Mouse (Mus musculus) heart, adult 8-10 months (tissue): ENCODE results near the gene Tbx6. TPM values are rescaled to one million over a fixed set of nuclear protein-coding genes. Genes with fewer than 3 reads are reported as not detected.
A peak's percentile ranks its signal among the peaks of the same experiment; 100 is the strongest.

Source experiments
- DNase-seq: peaks from one replicate; pipeline ENCODE4 v3.0.0; 2022; ENCODE audit warnings: low spot score
- total RNA-seq, 4 experiments: library from RNA; stranded (reverse); gene quantifications; 2 replicates each; pipeline ENCODE4 v1.2.4; 2022

Tbx6 gene
- total RNA-seq = under 1 TPM; 0.40 to 0.49 (median 0.42) TPM

DNA sequence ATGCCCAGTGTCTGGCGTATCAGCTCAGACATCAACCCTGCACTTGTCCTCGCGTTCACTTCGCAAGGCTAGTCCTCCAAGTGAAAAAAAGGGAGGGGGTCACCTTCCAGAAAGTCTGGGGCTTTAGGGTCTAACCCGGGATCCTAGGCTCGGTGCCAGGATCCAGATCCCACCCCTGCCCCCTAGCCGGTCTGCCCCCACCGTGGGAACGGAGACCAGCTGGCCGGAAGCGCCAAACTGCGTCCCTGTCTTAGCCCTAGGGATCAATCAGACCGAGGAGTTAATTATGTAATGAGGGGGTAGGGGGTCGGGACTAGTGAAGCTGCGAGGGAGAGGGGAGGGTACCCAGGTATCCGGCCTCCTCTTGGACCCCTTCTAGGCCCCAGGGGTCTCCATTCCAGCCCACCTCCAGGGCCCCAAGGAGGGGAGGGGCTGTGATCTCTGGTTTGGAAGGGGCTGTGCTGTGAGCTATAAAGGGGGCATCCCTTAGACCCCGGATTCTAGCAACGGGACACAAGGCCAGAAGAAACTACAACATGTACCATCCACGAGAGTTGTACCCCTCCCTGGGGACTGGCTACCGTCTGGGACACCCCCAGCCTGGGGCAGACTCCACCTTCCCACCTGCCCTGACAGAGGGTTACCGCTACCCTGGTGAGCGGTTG, at the start of gene Tbx6:
TSS of gene Tbx6 (plus strand) at position 513 of the 665 bp plus-strand sequence.
- no peak for DNase-seq

DNA sequence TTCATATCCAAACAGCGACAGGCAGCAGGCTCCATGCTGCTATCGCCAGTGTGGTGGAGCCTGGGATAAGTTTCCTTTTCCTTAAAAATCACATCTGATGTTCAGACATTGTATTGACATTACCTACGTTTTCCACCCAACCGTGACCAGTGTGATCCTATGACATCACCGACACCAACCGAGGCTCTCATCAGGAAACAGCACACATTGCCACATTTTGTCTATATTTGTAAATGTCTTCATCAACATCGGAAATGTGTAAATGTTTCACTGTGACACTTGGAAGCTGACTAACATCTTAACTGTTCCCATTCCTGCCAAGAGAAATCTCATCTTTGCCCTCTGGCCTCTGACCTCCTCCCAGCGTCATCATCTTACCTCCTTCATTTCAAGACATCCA, 45.2 kb upstream of the Tbx6 start:
- no peak for DNase-seq

DNA sequence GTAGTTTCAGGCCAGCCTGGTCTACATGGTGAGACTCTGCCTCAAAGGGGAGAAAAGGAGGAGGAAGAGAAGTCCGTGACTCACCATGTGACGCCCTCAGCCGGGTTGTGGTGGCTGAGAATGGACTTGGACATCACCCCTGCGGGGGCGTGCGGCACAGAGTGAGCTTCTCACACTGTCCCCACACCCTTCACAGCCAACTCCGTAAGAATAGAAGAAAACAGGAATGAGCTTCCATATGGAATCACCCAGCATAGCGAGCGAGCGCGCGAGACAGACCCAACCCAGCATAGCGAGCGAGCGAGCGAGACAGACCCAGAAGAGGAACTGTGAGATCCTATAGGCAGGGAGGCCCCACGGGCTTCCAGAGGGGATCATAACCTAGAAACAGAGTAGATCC, 41.7 kb upstream of the Tbx6 start:
- DNase-seq = no peak

DNA sequence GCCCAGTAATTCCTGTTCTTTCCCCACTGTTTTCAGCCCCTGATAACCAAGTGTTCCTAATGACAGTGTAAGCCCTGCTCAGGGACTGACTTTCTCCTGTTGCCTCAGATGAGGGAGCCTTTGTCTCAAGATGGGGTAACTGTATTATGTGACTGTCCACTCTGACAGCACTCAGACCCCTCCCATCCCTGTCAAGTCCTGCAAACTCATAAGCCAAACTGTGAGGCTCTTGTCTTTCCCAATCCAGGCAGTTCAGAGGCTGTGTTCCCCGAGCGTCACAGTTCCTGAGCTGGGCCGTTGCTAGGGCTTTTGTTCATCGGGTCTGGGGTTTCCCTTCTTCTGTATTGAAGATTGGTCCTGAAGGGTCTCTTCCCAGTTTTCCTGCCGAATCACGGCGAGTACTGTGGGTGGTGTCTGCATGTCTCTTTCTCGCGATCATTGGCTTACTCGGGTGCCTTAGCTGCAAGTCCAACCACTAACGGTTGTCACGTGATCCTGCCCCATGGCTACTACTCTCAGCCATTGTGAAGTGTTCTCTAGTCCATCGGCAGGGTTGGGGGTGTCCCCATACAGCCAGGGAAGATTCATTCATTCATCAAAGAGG, 41.0 kb upstream of the Tbx6 start:
- DNase-seq = no peak

DNA sequence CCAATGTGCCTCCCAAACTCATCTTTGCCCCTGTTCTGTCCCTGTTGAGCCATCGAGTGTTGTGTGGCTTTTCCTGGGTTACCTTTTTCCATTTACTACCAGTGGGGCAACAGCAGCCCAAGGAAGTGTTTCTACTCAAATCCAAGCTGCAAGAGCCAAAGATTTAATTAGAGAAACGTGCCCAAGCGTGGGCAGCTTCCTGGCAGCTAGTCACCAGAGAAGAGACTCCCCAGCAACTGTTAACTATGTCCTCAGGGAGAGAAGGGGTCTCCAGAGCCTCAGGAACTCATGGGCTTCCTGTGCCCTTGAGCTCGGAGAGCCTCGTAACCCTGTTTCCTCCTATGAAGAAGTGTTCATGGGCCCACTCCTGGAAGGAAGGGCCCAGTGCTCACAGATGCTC, 40.3 kb upstream of the Tbx6 start:
- DNase-seq = no peak

DNA sequence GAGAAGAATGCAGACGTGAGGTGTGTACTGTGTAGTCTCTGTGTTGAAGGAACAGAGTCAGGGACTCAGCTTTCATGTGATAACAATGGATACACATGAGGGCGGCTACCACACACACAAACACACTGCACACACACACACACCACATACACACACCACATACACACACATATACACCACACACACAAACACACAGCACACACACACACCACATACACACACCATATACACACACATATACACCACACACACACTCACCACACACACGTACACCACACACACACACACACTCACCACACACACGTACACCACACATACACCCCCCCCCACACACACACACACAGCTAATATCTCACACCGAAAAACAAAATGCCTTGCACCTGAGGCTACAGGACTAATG, 39.8 kb upstream of the Tbx6 start:
- no peak for DNase-seq

DNA sequence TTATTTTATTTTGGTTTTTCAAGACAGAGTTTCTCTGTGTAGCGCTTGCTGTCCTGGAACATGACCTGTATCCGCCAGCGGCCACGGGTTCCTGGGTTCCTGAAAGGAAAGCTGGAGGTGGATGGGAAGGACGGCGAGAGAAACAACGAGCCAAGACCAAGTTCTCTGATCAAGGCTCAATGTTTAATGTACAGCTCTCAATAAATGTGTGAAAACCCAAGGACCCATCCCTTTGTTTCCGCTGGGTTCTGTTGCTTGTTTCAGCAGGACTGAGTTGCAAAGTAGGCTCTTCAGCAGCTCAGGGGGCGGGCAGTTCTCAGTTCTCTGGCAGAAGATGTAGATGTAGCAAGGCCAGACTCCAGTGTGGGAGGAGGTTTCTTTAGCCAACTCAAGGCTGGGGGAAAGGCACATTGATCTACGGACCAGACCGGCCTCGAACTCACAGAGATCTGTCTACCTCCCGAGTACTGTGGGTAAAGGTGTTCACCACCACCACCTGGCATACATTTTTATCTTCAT, 39.3 kb upstream of the Tbx6 start:
- no peak for DNase-seq

DNA sequence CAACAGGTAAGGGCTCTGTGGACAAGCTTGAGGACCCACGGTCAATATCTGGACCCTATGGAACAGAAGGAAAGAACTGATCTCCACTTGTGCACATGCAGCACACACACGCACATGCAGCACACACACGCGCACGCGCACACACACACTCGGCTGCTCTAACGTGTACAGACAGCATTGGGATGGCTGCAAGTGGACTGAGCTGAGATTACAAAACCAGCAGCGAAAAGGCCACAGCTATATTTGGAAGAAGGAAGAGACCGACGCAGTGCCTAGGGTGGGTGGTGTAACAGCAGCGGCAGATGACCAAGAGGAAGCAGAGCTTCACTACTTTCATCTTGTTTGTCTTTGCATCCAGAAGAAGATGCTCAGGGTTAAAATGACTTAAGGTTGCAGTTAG, 35.2 kb upstream of the Tbx6 start:
- no peak for DNase-seq

DNA sequence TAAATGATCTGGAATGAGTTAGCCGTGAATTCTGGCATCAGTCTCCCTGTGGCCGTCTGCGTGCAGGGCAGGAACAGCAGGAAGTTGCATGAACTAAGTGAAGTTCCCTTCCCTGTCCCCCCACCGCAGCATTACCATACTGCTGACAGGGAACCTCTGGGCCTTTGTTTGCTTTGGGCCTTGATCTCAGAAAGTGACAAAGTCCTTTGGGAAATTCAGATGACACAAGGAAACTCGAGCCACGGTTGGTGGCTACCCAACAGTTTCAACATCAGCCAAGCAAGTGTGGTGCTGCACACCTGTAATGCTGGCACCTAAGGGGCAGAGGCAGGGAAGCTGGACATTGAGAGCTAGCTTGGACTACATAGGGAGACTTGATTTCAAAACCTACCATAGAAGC, 34.5 kb upstream of the Tbx6 start:
- no peak for DNase-seq

DNA sequence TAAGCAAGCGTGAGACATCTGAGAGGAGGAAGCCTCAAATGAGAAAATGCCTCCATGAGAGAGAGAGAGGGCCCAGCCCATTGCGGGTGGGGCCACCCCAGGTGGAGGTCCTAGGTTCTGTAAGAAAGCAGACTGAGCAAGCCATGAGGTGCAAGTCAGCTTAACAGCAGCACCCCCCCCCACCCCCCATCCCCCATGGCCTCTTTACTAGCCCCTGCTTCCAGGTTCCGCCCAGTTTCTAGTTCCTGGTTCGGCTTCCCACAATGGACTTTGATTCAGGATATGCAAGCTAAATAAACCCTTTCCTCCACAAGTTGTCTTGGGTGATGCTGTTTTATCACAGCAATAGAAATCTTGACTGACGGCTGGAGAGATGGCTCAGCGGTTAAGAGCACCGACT, 32.5 kb upstream of the Tbx6 start:
- no peak for DNase-seq

DNA sequence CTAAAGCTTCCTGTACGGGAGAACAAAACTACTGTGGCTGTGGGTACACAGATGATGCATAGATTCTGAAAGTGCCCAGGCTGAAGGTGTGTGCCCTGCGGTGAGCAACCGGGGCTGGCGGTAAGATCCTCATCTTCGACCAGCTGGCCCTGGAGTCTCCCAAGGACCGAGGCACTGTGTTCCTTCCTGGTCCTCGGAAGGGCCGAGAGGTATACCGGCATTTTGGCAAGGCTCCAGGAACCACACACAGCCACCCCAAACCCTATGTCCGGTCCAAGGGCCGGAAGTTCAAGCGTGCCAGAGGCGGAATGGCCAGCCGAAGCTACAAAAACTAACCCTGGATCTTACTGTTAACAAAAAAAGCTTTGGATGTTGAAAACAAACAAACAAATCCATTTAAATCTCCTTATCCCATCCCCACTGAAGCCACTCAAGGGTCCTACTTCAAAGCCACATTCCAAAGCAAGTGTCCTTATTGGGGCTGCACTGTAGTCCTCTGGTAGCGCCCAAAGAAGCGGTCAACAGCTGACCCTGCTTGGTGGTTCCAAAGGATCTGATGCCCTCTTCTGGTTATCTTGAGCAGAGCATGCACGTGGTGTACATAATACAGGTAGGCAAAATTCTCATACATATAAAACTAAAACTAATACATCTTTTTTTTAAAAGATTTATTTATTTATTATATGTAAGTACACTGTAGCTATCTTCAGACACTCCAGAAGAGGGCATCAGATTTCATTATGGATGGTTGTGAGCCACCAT, 31.5 kb upstream of the Tbx6 start:
- no peak for DNase-seq

DNA sequence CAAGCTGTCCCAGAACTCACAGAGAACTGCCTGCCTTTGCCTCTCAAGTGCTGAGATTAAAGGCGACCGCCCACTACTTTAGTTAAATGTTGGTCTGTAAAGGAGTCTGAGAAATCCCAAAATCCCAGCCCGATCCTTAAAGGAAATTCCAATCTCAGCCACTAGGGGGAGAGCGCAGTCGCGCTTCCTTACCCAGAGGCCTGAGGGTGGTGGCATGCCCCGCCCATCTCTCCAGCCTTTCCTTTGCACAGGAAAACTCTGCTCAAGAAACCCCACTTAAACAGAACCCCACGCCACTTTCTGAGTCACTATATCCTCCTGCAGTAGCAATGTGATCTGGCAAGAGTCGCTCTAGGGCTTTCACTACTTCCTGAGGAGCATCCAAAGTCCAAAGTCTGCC, 26.4 kb upstream of the Tbx6 start:
- DNase-seq = peak; percentile 86

DNA sequence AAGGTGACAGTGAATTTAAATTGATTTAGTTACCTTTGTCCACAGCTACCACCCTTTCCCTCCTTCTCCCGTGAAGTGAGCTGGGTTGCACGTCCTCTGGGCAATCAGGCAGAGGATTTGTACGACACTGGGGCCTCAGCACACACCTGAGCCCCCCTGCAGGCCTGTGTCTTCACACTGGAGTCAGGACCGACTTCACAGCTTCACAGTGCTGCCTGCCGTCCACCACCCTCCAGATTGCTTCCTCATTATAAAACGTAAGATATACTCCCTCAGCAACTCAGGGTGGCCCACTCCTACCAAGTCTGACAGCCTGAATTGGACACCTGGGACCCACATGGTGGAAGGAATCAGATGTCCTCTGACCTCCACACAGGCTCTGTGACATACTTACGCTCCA, 22.7 kb upstream of the Tbx6 start:
- DNase-seq = no peak

DNA sequence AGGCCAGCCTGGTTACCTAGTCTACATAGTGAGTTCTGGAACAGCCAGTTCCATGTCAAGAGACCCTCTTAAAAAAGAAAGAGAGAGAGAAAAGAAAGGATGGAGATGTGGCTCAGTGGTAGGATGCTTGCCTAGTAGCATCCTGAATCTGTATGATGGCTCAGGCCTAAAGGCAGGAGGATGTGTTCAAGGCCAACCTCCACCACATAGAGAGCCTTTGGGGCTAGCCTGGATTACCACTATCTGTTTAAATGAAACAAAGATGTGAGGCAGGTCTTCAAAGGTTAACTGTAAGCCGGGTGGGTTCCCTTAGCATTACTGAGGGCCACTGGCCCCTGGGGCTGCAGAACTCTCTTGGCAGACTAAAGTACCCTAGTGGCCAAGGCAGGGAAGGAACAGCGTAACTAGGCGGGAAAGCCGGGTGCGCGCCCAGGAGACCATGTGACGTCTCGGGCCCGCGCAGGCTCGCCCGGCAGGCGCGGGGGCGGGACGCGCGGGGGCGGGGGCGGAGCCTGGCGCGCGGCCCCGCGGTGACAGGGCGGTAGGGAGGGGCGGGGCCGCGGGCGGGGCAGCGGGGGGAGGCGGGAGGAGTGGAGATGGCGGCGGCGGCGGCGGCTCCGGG, 22.1 kb upstream of the Tbx6 start, which contains the start of gene Mapk3:
TSS of gene Mapk3 (plus strand) at position 552 of the 622 bp plus-strand sequence.
- peak; percentile 87 for DNase-seq

DNA sequence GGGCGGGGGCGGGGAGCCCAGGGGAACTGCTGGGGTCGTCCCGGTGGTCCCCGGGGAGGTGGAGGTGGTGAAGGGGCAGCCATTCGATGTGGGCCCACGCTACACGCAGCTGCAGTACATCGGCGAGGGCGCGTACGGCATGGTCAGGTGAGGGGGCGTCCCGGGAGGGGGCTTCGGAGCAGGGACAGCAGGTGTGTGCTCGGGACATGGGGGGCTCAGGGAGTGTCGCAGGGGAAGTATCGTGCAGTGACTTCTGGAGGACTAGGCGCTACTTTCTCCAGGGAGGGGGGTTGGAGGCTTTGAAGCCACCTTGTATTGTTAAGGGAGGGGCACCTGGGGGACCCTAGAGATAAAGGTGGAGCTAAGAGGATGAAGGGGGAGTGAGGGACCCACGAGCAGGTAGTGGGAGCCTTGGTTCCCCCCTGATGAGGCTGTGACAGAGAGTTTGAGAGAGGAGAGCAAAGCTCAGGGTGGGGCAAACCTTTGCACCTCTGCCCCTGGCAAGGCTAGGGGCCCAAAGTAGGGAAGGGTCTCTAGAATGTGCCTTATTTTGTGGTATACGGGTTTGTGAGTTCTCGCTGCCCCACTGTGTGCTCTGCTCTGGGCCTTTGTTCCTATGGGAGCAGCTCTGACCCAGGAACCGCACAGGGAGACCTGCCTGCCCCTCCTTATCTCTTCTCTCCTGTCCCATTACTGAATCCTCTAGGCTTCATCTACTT, 21.5 kb upstream of the Tbx6 start:
- no peak for DNase-seq

DNA sequence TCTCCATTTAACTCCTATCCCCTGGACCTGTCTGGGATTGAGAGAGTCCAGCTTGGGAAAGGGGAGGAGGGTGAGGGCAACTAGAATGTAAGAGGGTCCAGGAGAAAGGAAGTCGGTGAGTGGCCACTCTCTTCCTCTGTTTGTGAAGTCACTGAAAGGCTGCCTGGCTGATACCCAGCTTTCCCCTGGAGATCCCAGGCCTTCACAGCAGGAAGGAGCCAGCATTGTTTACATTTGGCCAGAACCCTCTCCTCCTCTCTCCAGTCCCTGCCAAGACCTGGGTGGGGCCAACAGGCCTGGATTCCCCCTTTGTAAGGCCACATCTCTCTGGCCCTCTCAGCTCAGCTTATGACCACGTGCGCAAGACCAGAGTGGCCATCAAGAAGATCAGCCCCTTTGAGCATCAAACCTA, 20.9 kb upstream of the Tbx6 start:
- peak; percentile 88 for DNase-seq

DNA sequence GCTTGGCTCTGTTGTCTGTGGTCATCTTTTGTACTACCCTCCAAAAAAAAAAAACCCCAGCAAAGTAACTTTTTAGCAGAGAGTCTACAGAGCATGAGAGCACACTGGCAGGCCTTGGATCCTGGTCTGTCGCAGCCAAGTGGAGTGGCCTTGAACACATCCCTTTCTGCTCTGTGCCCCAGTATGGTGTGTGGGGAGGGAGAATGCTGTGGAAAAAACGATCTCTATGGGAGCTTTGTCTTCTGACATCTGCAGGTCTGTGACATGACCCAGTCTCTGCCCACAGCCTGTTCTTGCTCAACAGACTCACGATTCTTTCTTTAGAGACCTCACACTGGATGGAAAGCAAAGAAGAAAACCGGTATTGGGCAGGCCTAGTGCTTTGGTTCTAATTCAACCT, 20.3 kb upstream of the Tbx6 start:
- no peak for DNase-seq

DNA sequence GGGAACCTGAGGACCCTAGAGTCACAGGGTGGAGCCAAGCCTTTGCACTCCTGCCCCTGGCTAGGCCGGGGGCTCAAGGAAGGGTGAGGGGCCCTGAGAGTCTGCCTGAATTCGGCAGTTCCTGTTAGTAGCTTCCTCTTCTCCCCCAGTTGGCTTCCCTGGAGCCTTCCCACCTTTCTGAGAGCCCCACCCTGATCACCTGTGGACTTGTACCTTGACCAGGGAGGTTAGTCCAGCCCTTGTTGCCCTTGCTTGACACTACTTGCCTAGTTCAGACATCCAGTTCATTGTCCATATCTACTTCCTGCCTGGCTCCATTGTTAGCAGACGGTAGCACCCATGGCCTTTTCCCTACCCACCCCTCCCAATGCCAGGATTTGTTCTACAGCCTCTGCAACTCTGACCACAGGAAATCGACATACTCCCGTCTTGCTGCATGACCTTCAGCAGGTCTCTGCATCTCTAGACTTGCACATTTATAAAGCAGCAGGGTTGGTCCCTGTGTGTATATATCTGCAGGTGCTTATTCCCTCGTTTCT, 19.7 kb upstream of the Tbx6 start:
- DNase-seq = no peak

DNA sequence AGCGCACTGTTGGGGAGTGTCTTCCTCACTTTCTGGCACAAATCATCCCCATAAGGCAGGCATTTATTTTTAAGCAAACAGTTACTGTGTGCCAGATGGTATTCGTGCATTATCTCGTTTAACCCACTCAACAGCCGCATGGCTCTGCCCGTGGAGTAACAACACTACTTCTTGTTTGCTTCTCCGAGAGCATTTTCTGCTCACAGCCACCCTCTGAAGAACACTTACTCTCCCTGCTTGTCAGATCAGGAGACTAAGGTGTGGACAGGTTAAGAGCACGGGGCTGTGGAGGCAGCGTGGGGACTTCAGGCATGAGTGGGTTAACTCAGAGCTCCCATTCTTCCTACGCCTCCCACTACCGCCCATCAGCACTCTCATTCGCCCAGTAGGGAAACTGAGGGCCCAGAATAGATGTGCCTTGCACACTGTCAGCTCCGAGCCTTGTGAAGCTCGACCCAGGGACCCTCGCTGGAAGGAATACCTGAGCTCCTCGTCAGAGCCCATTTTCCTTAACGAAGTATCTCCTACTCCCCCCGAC, 18.7 kb upstream of the Tbx6 start:
- DNase-seq = no peak

DNA sequence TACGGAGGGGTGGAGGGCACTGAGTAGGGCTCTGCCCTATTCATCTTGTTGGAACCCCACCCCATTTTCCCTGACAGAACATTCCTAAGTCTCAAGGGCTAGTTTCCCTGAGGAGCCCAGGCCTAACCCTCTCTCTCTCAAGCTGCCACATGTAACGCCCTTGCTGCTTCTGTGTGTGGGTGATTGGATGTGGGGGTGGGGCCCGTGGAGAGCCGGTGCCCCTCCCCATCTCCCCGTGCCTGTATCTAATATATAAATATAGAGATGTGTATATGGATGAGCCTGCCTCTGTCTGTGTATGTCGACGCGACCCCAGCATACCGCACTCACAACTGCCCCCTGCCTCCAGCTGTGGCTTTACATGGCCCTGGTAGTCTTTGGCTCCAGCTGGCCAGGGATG, 15.7 kb upstream of the Tbx6 start:
- no peak for DNase-seq

DNA sequence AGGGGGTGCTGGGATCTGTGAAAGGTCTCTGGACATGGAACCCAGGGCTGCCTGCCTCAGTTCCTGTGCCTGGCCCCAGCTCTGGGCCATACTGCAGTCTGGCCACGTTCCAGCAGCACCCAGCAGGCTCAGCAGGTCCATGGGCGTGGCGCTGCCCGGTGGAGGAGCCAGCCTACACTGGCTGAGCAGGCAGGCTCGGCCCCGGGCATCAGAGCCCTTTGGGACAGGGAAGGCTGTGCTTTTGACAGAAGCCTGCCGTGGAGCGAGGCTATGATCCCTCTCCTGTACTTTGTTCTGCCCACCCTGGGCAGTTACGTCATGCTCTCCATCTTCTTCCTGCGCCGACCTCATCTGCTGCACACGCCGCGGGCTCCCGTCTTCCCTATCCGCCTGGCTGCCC, 15.1 kb upstream of the Tbx6 start, which contains the start of gene Gdpd3:
TSS of gene Gdpd3 (plus strand) at position 134 of the 400 bp plus-strand sequence.
- no peak for DNase-seq
